Mouse (Mus musculus): ENCODE data around the gene Gm10471. TPM values are rescaled to one million over a fixed set of nuclear protein-coding genes. Genes with fewer than 3 reads are reported as not detected.
"Not testable (repeated sequence)": the region's sequence is repeated elsewhere in the genome, so short reads cannot be mapped to it uniquely, and the experiment has no call there.

Gm10471 gene
- 0.06 TPM in 1 of 2 replicates, not detected in the other for polyA plus RNA-seq (2015; fragmentation: Nextera tagmentation; extraction: Ambion mirVana)

- H3K36me3 ChIP-seq; H3K9ac ChIP-seq; H3K27ac ChIP-seq; H3K27me3 ChIP-seq; H3K4me2 ChIP-seq; H3K9me3 ChIP-seq (replicated peaks); ATAC-seq (replicated peaks; ENCODE audit: low FRiP score); H3K4me3 ChIP-seq (replicated peaks); H3K4me1 ChIP-seq: not testable (repeated sequence)
- WGBS, result 79% methylated on average over 1 of the region's 1 CpGs
These were observed at the start of gene Gm10471 for GRCm38 (mm10) chr5:26089191-26089590. TSS of gene Gm10471 (minus strand) at chr5:26089291.

- H3K4me3 ChIP-seq (replicated peaks); H3K9me3 ChIP-seq (replicated peaks); H3K4me1 ChIP-seq; H3K27ac ChIP-seq; H3K27me3 ChIP-seq; H3K4me2 ChIP-seq; ATAC-seq (replicated peaks; ENCODE audit: low FRiP score); H3K36me3 ChIP-seq; H3K9ac ChIP-seq: not testable (repeated sequence)
- WGBS, result no CpG with 5 or more reads among the region's 3 CpGs
These were observed 32.2 kb upstream of the Gm10471 start, which contains the start of gene Gm10220 for GRCm38 (mm10) chr5:26121321-26121720. TSS of gene Gm10220 (minus strand) at chr5:26121421.

- not testable (repeated sequence) for H3K9me3 ChIP-seq (replicated peaks); H3K4me3 ChIP-seq (replicated peaks); H3K36me3 ChIP-seq; H3K4me1 ChIP-seq; H3K9ac ChIP-seq; H3K4me2 ChIP-seq; H3K27ac ChIP-seq; ATAC-seq (replicated peaks; ENCODE audit: low FRiP score); H3K27me3 ChIP-seq
- WGBS, result no CpG with 5 or more reads among the region's 3 CpGs
These were observed 16.2 kb upstream of the Gm10471 start, which contains the start of gene 5031410I06Rik for GRCm38 (mm10) chr5:26105262-26105661. TSS of gene 5031410I06Rik (minus strand) at chr5:26105362.

- H3K4me1 ChIP-seq; H3K9ac ChIP-seq; H3K27ac ChIP-seq; H3K27me3 ChIP-seq; H3K9me3 ChIP-seq (replicated peaks); H3K4me2 ChIP-seq; ATAC-seq (replicated peaks; ENCODE audit: low FRiP score); H3K36me3 ChIP-seq; H3K4me3 ChIP-seq (replicated peaks): not testable (repeated sequence)
These were observed 10.1 kb downstream of the Gm10471 start for GRCm38 (mm10) chr5:26079023-26079422.

- Histone ChIP-seq H3K9me3 (replicated peaks) (0 out of 2 replicates have a peak, but pooled peaks cover 3% of the 10 kb centered on the region), H3K4me1 (no peaks in the 10 kb centered on the region), H3K9ac (no peak overlapping the region), H3K36me3 (no peaks in the 10 kb centered on the region), H3K4me3 (replicated peaks) (no peak overlapping the region), H3K4me2 (no peak overlapping the region), H3K27ac (no peak overlapping the region), H3K27me3 (no peaks in the 10 kb centered on the region)
- no peak for ATAC-seq (replicated peaks; ENCODE audit: low FRiP score)
- WGBS, result 91% methylated on average over 24 of the region's 24 CpGs
These were observed 18.4 kb downstream of the Gm10471 start for GRCm38 (mm10) chr5:26070716-26071115.

GRCm38 (mm10) chr5:26058481-26058880, 30.6 kb downstream of the Gm10471 start, which contains the start of gene Gm7347:
TSS of gene Gm7347 (minus strand) at chr5:26058581.
- H3K27ac ChIP-seq; H3K9ac ChIP-seq; H3K4me1 ChIP-seq; H3K9me3 ChIP-seq (replicated peaks); ATAC-seq (replicated peaks; ENCODE audit: low FRiP score); H3K27me3 ChIP-seq; H3K4me2 ChIP-seq; H3K36me3 ChIP-seq; H3K4me3 ChIP-seq (replicated peaks): not testable (repeated sequence)
- no CpG with 5 or more reads among the region's 2 CpGs for WGBS

GRCm38 (mm10) chr5:26039458-26039857, 49.6 kb downstream of the Gm10471 start, which contains the start of gene Speer4a:
TSS of gene Speer4a (minus strand) at chr5:26039558.
- not testable (repeated sequence) for H3K4me2 ChIP-seq; H3K27me3 ChIP-seq; H3K4me3 ChIP-seq (replicated peaks); H3K4me1 ChIP-seq; ATAC-seq (replicated peaks; ENCODE audit: low FRiP score); H3K36me3 ChIP-seq; H3K27ac ChIP-seq; H3K9me3 ChIP-seq (replicated peaks); H3K9ac ChIP-seq
- 85% methylated on average over 2 of the region's 2 CpGs for WGBS

Other genes starting within 250 kb of the Gm10471 start
- gene Gm21663, start 146.9 kb downstream of the Gm10471 start, polyA plus RNA-seq (2015; fragmentation: Nextera tagmentation; extraction: Ambion mirVana), result not detected in 2 replicates
- gene Gm21671, start 134.9 kb downstream of the Gm10471 start, polyA plus RNA-seq (2015; fragmentation: Nextera tagmentation; extraction: Ambion mirVana), result not detected in 2 replicates
- 0.12 TPM in 1 of 2 replicates, not detected in the other for gene Gm21680, start 116.6 kb downstream of the Gm10471 start, polyA plus RNA-seq (2015; fragmentation: Nextera tagmentation; extraction: Ambion mirVana)
- 0.08 TPM in 1 of 2 replicates, not detected in the other for gene Gm21698, start 100.6 kb downstream of the Gm10471 start, polyA plus RNA-seq (2015; fragmentation: Nextera tagmentation; extraction: Ambion mirVana)
- 0.19 TPM in 1 of 2 replicates, not detected in the other for gene Gm1979, start 84.5 kb downstream of the Gm10471 start, polyA plus RNA-seq (2015; fragmentation: Nextera tagmentation; extraction: Ambion mirVana)
- gene Gm5862, start 66.4 kb downstream of the Gm10471 start, polyA plus RNA-seq (2015; fragmentation: Nextera tagmentation; extraction: Ambion mirVana), result not detected in 2 replicates
- not detected in 2 replicates for gene Speer4a, start 49.7 kb downstream of the Gm10471 start, polyA plus RNA-seq (2015; fragmentation: Nextera tagmentation; extraction: Ambion mirVana)
- 0.06 TPM in 1 of 2 replicates, not detected in the other for gene Gm7347, start 30.7 kb downstream of the Gm10471 start, polyA plus RNA-seq (2015; fragmentation: Nextera tagmentation; extraction: Ambion mirVana)
- gene 5031410I06Rik, start 16.1 kb upstream of the Gm10471 start, polyA plus RNA-seq (2015; fragmentation: Nextera tagmentation; extraction: Ambion mirVana), result not detected in 2 replicates
- gene Gm10220, start 32.1 kb upstream of the Gm10471 start, polyA plus RNA-seq (2015; fragmentation: Nextera tagmentation; extraction: Ambion mirVana), result not detected in 2 replicates
- gene Gm7361, start 168.4 kb upstream of the Gm10471 start, polyA plus RNA-seq (2015; fragmentation: Nextera tagmentation; extraction: Ambion mirVana), result not detected in 2 replicates